Mouse (Mus musculus): ENCODE results near the gene Plcxd2.

Plcxd2 gene

DNA sequence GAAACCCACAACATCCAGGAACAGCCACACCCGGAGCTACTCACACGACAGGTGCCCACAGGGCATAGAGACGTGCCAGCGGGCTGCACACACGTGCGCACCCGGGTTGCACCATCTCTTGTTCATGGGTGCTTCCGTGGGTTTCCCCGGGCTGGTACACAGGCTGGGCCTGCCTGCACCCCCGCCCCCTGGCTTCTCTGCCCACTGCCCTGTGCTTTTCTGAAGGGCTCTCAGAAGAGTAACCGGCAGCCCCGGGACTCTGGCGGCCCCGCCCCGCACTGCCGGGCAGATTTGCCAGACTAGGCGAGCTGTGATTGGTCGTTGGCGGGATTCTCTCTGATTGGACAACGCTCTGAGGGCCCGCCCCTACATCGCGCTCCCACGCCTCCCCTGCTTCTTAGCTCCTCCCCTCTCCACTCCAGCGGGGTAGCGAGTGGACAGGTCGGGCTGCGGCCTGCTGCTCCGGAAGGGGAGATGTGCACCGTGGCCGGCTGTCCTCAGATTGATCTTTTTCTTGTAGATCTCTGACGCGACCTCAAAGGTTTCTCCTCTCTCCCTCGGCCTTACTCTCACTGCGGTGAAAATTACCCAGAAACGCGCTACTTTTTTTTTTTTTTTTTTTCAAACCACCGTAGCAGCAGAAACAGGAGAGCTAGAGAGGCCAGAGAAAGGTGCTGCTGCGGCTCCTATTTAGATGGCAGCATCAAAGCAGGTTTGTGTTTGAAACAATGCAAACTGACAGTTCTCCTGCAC is at the start of gene Plcxd2:
Gene Plcxd2, minus strand, starts transcription at position 66 of the 753 bp plus-strand sequence.
- peak; percentile 95 for DNase-seq (ENCODE audit: low spot score in 2 of 2)

DNA sequence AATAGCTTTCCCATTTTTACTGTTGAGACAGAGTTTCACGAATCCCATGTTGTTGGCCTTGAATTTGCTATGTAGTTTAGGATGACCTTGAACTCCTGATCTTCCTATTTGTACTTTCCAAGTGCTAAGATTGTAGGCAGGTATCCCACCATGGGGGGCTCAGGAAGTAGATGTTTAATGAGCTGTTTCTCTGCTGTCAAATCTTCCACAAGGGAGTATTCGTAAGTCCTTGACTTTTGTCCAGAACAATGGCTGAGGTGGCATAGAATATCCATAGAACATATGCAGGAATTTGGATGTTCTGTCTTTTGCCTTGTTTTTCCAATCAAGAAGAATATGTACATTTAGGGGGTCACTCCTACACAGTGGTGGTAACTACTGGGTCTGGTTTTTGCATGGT is 36.9 kb upstream of the Plcxd2 start:
- no peak for DNase-seq (ENCODE audit: low spot score in 2 of 2)

DNA sequence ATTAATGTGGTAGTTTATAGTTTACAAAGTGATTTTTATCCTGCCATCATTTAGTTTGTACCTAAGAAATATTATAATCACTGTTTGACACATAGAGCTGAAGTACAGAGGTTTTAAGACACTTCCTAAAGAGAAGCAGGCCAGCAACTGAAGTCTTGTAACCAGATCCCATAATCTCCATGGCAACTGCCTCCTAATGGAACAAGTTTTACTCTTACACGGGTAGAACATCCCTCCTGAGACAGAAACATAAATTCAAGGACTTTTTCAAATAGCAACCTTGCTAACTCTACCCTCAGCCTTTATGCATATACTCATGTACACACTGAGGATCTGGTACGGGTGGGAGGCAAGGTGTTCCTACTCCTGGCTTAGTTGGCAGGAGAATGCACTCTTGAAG is 26.2 kb upstream of the Plcxd2 start:
- no peak for DNase-seq (ENCODE audit: low spot score in 2 of 2)

GRCm38 (mm10) chr16:46033896-46034295 is 23.9 kb upstream of the Plcxd2 start:
- no peak for DNase-seq (ENCODE audit: low spot score in 2 of 2)

DNA sequence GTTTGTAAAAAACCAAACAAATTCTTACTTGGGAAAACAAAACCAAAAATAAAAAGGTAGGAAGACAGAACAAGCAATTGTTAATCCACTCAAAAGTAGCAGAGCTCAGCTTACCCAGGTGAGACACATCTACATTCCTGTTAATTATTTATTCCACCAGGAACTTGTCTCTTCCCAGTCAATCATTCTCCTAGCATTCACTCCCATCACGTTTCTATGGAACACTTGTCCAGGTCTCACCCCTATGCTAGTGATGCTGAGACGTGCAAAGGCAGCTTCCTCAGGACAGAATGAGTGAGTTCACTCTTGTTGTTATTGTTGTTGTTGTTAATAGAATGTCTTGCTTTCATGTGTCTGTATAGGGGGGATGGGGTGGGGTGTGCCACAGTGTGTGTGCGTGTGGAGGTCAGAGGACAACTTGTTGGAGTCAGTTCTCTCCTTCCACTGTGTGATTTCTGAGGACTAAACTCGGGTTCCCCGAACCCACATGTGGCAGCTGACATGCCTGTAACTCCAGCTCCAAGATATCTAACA is 13.0 kb upstream of the Plcxd2 start:
- DNase-seq (ENCODE audit: low spot score in 2 of 2), result no peak

DNA sequence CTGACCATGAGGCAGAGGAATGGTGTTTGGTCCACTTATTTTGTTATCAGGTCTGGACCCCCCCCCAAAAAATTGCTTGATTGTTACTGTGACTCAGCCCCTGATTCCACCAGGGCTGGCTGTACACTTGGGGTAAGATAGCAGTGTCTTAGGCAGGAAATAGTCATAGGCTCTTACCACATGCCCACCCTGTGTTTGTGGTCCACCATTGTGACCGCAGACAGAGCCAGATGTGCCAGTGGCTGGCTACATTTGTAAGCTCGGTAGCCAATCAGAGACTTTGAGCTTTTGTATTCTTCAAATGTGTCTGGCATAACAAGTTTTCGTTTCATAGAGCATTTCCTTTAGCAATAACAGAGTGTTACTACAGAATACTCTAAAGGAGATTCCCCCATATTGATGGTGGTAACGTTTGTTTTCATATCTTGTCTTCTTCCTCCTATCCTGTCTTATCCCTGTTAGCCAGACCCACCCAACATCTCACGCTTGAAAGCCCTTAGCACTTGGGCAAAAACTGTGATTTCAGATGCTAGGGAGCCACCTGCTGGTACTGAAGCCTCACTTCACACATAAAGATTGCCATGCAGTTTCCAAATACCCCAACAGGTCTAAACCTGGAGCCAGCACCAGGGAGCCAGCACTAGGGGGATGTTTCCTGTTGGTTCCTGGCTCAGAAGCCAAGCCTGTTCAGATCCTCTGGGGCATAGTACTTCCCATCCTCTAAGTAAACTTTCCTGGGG is 12.3 kb upstream of the Plcxd2 start:
- peak; percentile 12 to 23 for DNase-seq (ENCODE audit: low spot score in 2 of 2)

DNA sequence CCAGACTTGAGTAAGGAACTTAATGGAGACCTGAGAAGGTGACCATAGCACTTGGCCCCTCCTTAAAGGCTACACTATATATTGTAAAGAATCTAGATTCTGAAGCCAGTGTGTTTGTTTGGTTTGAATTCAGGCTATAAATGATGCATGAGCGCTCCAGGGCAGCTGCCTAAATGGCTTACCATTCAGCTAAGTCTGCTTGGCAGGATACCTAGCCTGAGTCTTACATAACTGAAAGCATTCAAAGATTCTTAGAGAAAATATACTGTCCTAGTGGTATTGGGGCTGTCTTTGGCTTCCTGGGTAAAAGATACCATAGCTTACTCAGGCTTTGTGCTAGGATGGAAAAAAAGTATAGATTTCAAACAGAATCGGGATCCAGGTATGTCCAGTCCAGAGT is 11.3 kb upstream of the Plcxd2 start:
- no peak for DNase-seq (ENCODE audit: low spot score in 2 of 2)

GRCm38 (mm10) chr16:46020396-46020795 is 10.4 kb upstream of the Plcxd2 start:
- DNase-seq (ENCODE audit: low spot score in 2 of 2), result no peak

DNA sequence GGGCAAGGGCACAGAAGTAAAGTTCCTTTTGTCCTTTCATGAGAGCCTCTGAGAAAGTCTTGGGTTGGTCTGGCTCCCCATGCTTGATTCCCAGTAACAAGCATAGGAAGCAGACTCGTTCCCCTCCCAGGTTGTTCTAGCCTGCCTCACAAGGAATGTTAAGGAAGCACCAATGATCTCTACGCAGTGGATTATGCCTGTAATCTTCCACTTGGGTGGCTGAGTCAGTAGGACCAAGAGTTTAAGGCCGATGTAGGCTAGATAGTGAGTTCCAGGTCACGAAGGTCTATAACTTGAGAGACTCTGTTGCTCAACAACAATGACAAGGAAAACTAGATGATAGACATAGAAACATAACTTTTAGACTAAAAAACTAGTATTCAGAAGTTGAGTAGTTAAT is 9.8 kb upstream of the Plcxd2 start:
- no peak for DNase-seq (ENCODE audit: low spot score in 2 of 2)

GRCm38 (mm10) chr16:46019359-46019758 is 9.3 kb upstream of the Plcxd2 start:
- DNase-seq (ENCODE audit: low spot score in 2 of 2), result no peak

GRCm38 (mm10) chr16:46011696-46012095 is 1.7 kb upstream of the Plcxd2 start:
- DNase-seq (ENCODE audit: low spot score in 2 of 2), result no peak

DNA sequence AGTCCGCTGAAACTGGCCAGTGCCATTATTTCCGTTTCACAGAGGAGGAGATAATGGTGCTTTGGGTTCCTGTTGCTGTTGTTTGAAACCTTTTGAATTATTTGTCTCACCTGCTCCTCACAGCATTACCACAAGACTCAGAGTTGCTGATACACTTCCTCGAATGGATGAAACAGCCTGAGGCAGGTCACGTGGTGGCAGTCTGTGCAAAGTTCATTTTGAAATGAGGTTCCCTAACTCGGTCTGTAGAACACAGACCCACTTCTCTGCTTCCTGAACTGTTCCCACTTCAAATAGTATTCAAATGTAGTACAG is 845 bp upstream of the Plcxd2 start:
- peak in 1 of 2 experiments; percentile 4 for DNase-seq (ENCODE audit: low spot score in 2 of 2)

DNA sequence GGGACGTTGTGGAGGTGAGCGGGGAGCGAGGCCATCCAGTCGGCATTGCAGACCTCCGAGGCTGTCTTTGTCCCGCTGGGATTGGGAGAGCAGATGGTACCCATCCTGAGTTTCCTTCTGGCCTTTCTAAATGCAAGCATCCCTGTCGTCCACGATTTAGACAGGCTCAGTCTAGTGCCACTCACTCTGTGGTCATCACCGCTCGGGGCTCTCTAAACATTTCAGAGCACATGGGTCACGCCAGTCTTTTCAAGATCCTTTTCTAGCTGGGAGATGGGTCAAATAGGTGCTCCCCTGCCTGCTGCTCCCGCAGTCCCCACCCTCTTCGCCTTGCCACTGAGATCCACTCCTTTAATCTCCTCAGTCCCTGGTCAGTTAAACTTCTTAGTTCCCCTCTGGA is 301 bp downstream of the Plcxd2 start:
- DNase-seq (ENCODE audit: low spot score in 2 of 2), result no peak

GRCm38 (mm10) chr16:46008766-46009165 is 1.3 kb downstream of the Plcxd2 start:
- no peak for DNase-seq (ENCODE audit: low spot score in 2 of 2)

DNA sequence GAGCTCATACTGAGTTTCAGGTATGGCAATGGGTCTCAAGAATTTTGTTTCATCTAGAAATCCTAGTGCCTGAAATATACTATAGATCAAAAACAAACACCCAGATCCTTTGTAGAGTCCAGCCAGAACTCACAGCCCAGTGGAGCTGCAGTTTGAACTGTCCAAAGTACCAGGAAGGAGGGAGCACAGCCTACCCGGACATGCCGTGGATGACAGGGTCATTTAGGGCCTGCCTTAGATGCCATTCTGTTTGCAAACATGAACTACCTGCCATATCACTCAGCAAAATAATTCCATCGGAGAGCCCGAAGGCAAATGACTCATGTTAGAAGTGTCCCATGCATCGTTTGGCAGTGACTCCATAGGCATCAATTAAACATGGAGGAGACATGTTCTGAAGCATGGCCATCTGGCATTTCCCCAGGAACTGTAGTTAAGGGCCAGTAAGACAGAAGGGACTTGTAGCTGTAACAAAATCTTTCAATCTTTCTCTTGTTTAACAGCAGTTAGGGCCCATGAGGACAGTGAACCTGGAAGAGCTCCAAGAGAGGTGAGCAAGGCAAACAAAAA is 1.9 kb downstream of the Plcxd2 start:
- DNase-seq (ENCODE audit: low spot score in 2 of 2), result no peak

GRCm38 (mm10) chr16:46006261-46006660 is 3.8 kb downstream of the Plcxd2 start:
- no peak for DNase-seq (ENCODE audit: low spot score in 2 of 2)

DNA sequence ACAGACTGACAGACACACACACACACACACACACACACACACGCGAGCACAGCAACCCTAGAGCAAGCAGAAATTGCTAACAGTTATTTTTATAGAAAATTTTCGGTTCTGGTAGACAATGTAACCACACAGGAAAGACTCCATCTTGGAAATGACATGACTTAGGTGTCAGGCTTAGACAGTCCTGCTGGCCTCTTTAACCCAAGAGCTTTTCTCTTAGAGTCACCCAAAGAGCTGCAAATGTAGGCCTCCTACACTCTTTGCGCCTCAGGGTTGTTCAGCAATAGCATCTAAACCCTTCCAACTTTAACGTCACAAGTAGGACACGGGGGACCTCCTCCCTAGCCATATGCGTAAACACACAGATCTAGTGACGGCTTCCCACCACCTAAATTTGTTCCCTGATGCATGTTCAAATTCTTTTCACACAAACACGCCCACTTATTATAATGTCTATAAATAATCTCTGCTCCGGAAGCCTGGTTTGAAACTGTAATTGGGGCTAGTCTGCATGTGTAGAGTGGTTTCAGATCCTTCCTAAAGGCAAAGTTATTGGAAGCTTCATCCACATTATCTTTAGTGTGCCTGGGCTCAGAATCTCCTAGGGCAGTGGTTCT is 8.4 kb downstream of the Plcxd2 start:
- no peak for DNase-seq (ENCODE audit: low spot score in 2 of 2)

DNA sequence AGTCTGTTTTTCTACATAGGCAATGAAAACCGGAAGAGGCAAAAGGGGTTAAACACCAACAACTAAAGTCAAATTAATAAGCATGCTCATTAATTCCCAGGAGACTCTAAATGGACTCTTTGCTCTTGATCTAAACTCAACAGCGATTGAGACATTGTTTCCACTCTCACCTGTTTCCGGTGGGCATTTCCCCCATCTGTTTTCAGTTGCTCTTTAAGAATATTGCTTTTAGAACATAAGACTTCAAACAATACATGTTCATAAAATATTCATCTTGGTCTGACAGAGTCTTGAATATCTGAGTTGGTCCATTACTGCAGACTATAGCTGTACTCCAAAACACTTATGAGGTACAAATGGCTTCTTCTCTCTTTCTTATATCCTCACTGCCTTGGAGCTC is 9.0 kb downstream of the Plcxd2 start:
- no peak for DNase-seq (ENCODE audit: low spot score in 2 of 2)

DNA sequence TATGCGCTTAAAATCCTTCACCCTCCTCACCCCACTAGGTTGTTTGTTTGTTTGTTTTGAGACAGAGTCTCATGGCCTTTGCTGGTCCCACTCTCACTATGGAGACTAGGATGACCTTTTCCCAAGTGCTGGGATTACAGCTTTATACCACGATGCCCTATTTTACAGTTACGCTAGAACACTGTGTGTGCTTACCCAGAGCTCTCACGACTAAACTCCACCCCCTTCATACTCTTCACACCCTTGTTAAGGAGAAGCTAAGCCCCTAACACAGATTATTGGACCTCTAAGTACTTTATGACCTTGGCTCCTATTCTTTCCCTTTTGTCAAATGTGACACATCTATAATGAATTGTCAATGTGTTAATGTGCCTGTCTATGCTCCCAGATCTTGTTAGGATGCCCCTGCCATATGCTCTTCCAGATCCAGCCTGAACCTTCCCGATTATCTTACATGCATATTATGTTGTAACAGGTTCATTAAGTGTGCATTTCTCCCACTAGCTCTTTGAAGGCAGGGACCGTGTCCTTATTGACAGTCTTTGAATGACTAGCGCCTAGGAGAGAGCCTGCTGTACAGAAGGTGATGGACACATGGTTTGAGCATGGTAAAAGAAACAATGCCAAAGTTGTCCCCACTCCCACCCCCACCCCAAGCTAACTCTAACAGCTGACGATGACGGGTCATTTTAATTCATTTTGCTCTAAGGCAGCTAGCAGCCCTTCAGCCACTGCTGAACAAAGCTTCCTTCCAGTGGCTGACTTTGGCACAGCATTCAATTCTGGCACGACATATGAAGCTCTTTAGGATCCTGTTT is 10.4 kb downstream of the Plcxd2 start:
- DNase-seq (ENCODE audit: low spot score in 2 of 2), result no peak

GRCm38 (mm10) chr16:45998231-45998630 is 11.8 kb downstream of the Plcxd2 start:
- no peak for DNase-seq (ENCODE audit: low spot score in 2 of 2)

GRCm38 (mm10) chr16:45990901-45991676 is 18.9 kb downstream of the Plcxd2 start:
- no peak for DNase-seq (ENCODE audit: low spot score in 2 of 2)

All from heart, adult 9 months (tissue).